Mouse (Mus musculus) small intestine, adult 2 months (tissue): Measurements from ENCODE around the gene Gm3187.
"Not testable (repeated sequence)": the region's sequence is repeated elsewhere in the genome, so short reads cannot be mapped to it uniquely, and the experiment has no call there.

Experiments
- CTCF ChIP-seq: fragments of 200-500 bp; IDR thresholded peaks from 2 replicates; pipeline ENCODE4 v1.5.1; 2012; ENCODE audit warnings: low read depth, mild to moderate bottlenecking, control low read depth, inconsistent platforms, low read length, moderate library complexity, mixed read lengths; ENCODE audit not compliant: insufficient replicate concordance, insufficient read length; ENCODE audit errors: extremely low read depth
- POLR2A ChIP-seq: fragments of 200-500 bp; IDR thresholded peaks from 2 replicates; pipeline ENCODE4 v1.6.1; 2012; ENCODE audit warnings: low read depth, mild to moderate bottlenecking, control low read depth, inconsistent platforms, low read length, moderate library complexity

DNA sequence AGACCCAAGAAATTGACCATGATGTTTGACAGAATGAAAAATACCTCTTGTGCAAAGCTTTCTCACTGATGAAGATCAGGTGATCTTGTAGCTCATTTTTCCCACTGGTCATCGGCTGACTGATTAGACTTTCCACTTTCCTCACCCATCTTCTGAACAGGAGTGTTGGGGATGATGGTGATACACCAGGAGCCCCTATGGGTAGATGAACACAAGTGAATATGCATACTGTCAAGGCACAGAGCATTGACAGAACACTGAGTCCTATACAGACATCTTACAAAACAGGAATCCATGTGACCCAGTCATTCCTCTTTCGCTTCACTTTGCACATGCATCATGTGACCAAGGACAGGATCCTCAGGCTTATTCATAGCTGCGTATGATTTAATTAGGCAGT, 28.6 kb upstream of the Gm3187 start, which contains the start of gene Gm3194:
- TF ChIP-seq POLR2A, CTCF: not testable (repeated sequence)
